Mouse (Mus musculus) forebrain, embryonic 11.5 days (tissue): ENCODE measurements at regions not wholly inside any gene's neighbourhood (a gene's known extent, or its start where the extent isn't known, plus 50 kb on each side); places are given as distances from the start of the nearest gene placed in this dataset.

ENCODE experiments used
- ATAC-seq: fragments of 200-750 bp; cut with Nextera tagmentation; replicated peaks from 2 replicates; pipeline ENCODE4 v1.8.0; 2017; ENCODE audit warnings: moderate TSS enrichment; ENCODE audit not compliant: low FRiP score
- DNase-seq: peaks from one replicate; pipeline ENCODE4 v3.0.0-alpha.2; 2017; ENCODE audit warnings: low spot score
- H3K27ac ChIP-seq: fragments of 300-500 bp; sonication (generic); 2 replicates; pipeline ENCODE4 v1.5.1; 2014; ENCODE audit warnings: low read depth, low read length
- H3K27me3 ChIP-seq: fragments of 300-500 bp; sonication (generic); 2 replicates; pipeline ENCODE4 v1.6.1; 2014; ENCODE audit warnings: mild to moderate bottlenecking, low read length, mixed read lengths; ENCODE audit not compliant: control insufficient read depth, insufficient read depth
- H3K36me3 ChIP-seq: fragments of 300-500 bp; sonication (generic); 2 replicates; pipeline ENCODE4 v1.6.1; 2014; ENCODE audit warnings: mild to moderate bottlenecking, low read length, moderate library complexity, mixed read lengths; ENCODE audit not compliant: control insufficient read depth, insufficient read depth
- H3K4me1 ChIP-seq: fragments of 300-500 bp; sonication (generic); replicated peaks from 2 replicates; pipeline ENCODE4 v1.6.1; 2014; ENCODE audit warnings: low read length, mixed read lengths; ENCODE audit not compliant: control insufficient read depth, insufficient read depth
- H3K4me2 ChIP-seq: fragments of 300-500 bp; sonication (generic); 2 replicates; pipeline ENCODE4 v1.6.1; 2014; ENCODE audit warnings: low read depth, mild to moderate bottlenecking, low read length, moderate library complexity, mixed read lengths; ENCODE audit not compliant: severe bottlenecking
- H3K4me3 ChIP-seq: fragments of 300-500 bp; sonication (generic); 2 replicates; pipeline ENCODE4 v1.5.1; 2014; ENCODE audit warnings: low read depth, low read length
- H3K9ac ChIP-seq: fragments of 300-500 bp; sonication (generic); 2 replicates; pipeline ENCODE4 v1.6.1; 2014; ENCODE audit warnings: low read length
- H3K9me3 ChIP-seq: fragments of 300-500 bp; sonication (generic); 2 replicates; pipeline ENCODE4 v1.6.1; 2016; ENCODE audit warnings: low read length, mixed read lengths; ENCODE audit not compliant: control insufficient read depth
- WGBS: fragments of 180-500 bp; shearing (Covaris S2); extraction: QIAGEN DNeasy Blood & Tissue Kit; methylation state at CpG from one replicate; pipeline ENCODE4 v1.1.7; 2014; 5-methylcytosine and 5-hydroxymethylcytosine counted together

DNA sequence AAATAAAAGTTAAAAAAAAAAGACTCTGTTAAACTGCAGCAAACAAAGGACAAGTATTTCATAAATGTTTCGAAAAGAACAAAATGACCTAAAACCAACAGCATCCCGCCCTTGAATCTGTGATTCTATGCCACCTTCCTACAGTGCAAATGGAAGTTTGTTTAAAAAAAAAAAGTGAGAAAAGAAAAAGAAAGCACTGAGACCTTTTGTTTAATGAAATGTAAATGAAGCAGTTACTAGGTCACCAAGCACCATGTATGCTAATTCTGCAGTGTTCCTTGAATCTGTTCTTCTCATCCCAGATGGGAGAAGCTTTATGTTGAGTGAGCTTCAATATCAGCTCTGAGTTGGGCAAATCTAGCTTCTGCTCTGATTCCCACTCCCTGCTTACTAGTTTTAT, 64.8 kb downstream of the Dnajb9 start:
- H3K4me2 ChIP-seq, result no peak overlapping the region
- no peak overlapping the region for H3K4me3 ChIP-seq
- ATAC-seq (no peak), DNase-seq (no peak)
- no peaks in the 10 kb centered on the region for H3K4me1 ChIP-seq
- no peaks in the 10 kb centered on the region for H3K36me3 ChIP-seq
- no peak overlapping the region for H3K27ac ChIP-seq
- H3K27me3 ChIP-seq, result no peaks in the 10 kb centered on the region
- H3K9ac ChIP-seq, result no peak overlapping the region
- WGBS, result 96% methylated on average over 2 of the region's 2 CpGs
- H3K9me3 ChIP-seq, result no peaks in the 10 kb centered on the region

DNA sequence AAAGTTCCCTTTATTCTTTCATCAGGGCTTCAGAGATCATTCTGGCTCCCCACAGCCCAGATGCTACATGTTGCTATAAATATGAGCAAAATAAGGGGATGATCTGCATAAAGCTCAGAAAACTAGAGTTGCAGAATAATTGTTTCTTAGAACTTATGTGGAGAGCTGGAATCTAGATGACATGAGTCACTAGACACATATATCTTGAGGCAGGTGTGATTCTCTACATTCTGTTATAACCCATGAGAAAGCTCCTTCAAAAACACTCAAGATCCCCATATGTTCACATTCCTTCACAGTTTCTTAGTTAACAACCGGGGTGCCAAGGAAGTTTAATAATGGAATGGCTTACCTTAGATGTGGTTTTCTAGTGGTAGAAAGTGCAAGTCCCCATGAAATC, 71.1 kb downstream of the Dnajb9 start:
- Histone ChIP-seq H3K27ac (no peak overlapping the region), H3K4me1 (no peaks in the 10 kb centered on the region), H3K9ac (no peak overlapping the region), H3K9me3 (no peaks in the 10 kb centered on the region), H3K36me3 (no peaks in the 10 kb centered on the region), H3K27me3 (no peaks in the 10 kb centered on the region), H3K4me3 (no peak overlapping the region), H3K4me2 (no peak overlapping the region)
- ATAC-seq, result no peak
- DNase-seq, result no peak
- WGBS, result 89% methylated on average over 1 of the region's 1 CpGs

DNA sequence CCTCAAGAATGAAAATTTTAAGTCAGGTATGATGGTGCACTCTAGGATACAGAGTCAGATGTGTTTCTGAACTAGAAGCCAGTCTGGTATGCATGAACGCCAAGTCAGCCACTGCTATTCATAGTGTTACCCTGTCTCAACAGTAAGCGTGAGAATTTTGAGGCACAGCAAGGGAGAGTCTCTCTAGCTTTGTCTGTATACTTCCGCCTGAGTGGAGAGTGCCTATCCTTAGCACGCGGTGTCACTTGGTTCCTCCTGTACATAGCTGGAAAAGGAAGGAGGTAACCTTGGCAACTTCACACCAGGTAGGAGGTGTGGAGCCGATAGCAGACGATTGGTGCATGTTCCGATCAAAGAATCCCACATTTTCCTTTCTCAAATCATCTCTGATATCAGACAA, 81.3 kb downstream of the Dnajb9 start:
- no peak for DNase-seq
- Histone ChIP-seq H3K27ac (no peak overlapping the region), H3K9ac (no peak overlapping the region), H3K9me3 (no peaks in the 10 kb centered on the region), H3K27me3 (no peaks in the 10 kb centered on the region), H3K4me2 (no peak overlapping the region), H3K36me3 (no peaks in the 10 kb centered on the region), H3K4me1 (no peaks in the 10 kb centered on the region), H3K4me3 (no peak overlapping the region)
- 89% methylated on average over 8 of the region's 8 CpGs for WGBS
- ATAC-seq, result peak; percentile 39; the same call in 1 of the 2 replicates

DNA sequence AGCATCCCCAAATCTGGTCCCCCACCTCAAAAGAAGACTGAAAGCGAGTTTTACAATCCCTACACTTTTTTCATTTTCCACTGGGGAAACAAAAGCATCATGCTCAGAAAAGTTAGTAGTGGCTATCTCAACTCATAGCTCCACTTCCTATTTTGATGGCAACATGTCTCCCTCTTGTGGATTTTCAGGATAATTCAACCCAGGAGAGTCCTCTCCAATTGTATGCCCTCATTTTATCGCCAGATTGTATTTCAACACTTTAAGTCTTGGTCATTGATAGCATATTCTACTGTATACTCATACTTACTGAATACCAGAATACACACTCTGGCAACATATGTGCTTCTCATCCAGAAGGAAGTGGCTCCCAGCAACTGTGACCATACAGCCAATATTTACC, 105.0 kb downstream of the Dnajb9 start:
- DNase-seq, result no peak
- ATAC-seq, result no peak

DNA sequence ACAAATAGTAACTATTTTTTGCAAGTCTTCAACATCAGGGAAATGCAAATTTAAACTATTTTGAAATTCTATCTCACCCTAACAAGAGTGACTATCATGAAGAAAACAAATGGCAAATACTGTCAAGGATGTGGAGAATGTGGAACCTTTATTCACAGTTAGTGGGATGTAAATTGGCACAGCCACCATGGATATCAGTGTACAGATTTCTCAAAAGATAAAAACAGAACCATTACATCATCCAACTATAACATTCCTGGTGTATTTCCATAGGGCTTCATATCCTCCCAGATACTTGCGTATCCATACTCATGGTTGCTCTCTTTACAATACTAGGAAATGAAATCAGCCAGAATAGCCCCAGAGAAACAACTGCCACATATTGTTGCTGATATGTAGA, 110.9 kb downstream of the Dnajb9 start:
- no peak for DNase-seq
- H3K27ac ChIP-seq, result no peak overlapping the region
- no peaks in the 10 kb centered on the region for H3K4me1 ChIP-seq
- no peaks in the 10 kb centered on the region for H3K27me3 ChIP-seq
- no peaks in the 10 kb centered on the region for H3K36me3 ChIP-seq
- no peak overlapping the region for H3K4me2 ChIP-seq
- ATAC-seq, result no peak
- 100% methylated on average over 1 of the region's 1 CpGs for WGBS
- no peak overlapping the region for H3K9ac ChIP-seq
- no peak overlapping the region for H3K4me3 ChIP-seq
- no peaks in the 10 kb centered on the region for H3K9me3 ChIP-seq

More for the DNA sequence above, 105.0 kb downstream of the Dnajb9 start:
- 41% methylated on average over 2 of the region's 2 CpGs for WGBS
- no peaks in the 10 kb centered on the region for H3K9me3 ChIP-seq
- H3K27me3 ChIP-seq, result no peaks in the 10 kb centered on the region
- H3K27ac ChIP-seq, result no peak overlapping the region
- H3K4me2 ChIP-seq, result no peak overlapping the region
- no peaks in the 10 kb centered on the region for H3K36me3 ChIP-seq
- H3K4me3 ChIP-seq, result no peak overlapping the region
- H3K4me1 ChIP-seq, result no peaks in the 10 kb centered on the region
- H3K9ac ChIP-seq, result no peak overlapping the region

DNA sequence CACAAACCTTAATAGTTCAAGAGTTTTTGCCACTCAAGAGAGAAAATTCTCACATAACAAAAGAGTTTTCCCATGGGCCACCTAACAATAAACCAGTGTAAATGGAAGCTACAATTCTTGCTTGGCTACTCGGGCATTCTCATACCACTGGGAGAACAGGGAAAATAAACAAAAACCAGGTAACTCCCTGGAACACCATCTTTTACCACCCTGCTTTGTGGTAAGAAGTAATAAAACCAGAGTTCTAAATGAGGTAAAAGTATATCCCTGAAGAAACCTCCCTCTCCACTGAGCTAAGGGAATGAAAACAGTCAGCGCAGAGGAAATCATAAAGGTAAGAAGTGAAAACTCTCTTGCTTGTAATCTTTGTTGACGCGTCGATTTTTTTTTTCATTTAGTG, 138.4 kb downstream of the Dnajb9 start:
- Histone ChIP-seq H3K27ac (no peak overlapping the region), H3K9me3 (no peaks in the 10 kb centered on the region), H3K27me3 (no peaks in the 10 kb centered on the region), H3K4me3 (no peak overlapping the region), H3K4me2 (no peak overlapping the region), H3K4me1 (no peaks in the 10 kb centered on the region), H3K9ac (no peak overlapping the region), H3K36me3 (no peaks in the 10 kb centered on the region)
- ATAC-seq, result no peak
- WGBS, result 92% methylated on average over 5 of the region's 5 CpGs
- DNase-seq, result no peak

DNA sequence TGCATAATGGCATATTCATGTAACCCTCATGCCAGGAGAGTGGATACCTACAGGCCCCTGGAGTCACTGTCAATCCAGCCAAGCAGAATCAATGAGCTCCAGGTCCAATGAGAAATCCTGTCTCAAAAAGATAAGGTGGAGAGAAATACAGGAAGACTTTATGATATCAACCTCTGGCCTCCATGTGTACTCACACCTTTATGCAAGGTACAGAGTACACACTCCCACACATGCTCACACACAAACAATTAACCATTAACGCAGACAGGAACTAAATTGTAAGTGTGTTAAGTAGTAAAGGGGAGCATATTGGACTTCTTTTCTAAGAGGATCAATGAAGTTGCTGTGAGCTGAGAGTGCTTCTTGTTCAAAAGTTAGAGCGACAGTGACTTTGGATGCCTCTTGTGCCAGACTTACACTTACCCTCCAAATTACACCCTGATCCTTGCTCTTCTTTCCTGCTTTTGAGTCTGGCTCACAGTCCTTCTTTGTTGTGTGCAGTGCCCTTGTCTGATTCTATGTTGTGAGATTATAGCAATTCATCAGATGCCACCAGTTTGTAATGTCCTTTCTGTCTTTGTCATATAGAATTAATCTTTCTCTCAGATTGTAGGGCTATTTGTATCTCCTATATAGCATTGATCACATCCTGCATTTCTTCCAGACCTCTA, 153.5 kb downstream of the Dnajb9 start:
- Histone ChIP-seq H3K4me1 (no peaks in the 10 kb centered on the region), H3K27ac (no peak overlapping the region), H3K9me3 (no peaks in the 10 kb centered on the region), H3K27me3 (no peaks in the 10 kb centered on the region), H3K4me3 (no peak overlapping the region), H3K9ac (no peak overlapping the region), H3K36me3 (no peaks in the 10 kb centered on the region), H3K4me2 (no peak overlapping the region)
- no peak for DNase-seq
- 90% methylated on average over 2 of the region's 2 CpGs for WGBS
- no peak for ATAC-seq

DNA sequence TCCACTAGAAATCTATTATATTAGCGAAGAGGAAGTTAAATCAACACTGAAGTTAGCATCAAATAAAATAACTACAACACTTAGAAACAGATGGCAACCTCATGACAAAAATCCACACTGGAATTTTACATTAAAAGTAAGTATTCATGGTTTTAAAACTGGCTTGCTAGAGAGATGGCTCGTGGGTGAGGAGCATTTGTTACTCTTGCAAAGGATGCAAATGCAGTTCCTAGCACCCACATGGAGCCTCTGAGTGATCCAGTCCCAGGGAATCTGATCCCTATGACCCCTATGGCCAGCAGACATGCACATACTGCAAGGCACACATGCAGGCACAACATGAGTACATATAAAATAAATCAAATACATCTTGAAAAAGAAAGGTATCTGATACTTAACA, 164.3 kb downstream of the Dnajb9 start:
- H3K27me3 ChIP-seq, result no peaks in the 10 kb centered on the region
- H3K4me2 ChIP-seq, result no peak overlapping the region
- no peak overlapping the region for H3K4me3 ChIP-seq
- no peak for DNase-seq
- no peaks in the 10 kb centered on the region for H3K4me1 ChIP-seq
- ATAC-seq, result no peak
- H3K9me3 ChIP-seq, result no peaks in the 10 kb centered on the region
- no peak overlapping the region for H3K9ac ChIP-seq
- no peak overlapping the region for H3K27ac ChIP-seq
- no peaks in the 10 kb centered on the region for H3K36me3 ChIP-seq
- WGBS, result 83% methylated on average over 2 of the region's 2 CpGs

DNA sequence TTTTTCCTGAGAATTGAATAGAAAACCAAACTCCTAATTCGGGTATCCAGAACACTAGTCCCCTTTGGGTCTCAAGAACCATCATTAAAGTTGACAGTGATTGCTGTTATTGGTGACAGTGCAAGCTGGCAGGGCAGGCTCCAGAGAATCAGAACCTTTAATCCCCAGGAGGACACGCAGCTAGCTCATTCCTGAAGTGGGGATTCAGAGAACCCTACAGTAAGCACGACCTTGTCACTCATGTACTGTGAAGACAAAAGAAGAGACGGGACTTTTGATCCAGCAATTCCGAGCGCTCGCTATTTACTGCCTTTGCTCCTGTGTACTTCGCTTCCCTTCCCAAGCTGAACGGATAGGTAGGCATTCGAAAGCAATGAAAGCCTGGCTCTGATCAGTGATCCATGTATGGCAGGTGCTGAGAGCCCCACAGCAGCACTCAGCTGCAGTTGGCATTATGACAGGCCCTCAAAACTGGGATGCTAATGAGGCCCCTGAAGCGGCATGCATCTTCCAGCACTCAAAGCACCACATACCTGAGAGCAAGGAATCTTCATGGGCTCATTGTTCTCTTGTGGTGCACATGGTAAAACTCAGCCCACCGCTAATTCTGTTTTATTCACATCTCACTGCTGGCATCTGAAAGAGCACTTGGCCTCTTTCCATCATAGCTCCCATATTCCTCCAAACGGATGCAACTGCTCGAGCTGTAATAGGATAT, 165.6 kb downstream of the Dnajb9 start:
- no peak overlapping the region for H3K27ac ChIP-seq
- no peaks in the 10 kb centered on the region for H3K4me1 ChIP-seq
- no peak overlapping the region for H3K4me3 ChIP-seq
- ATAC-seq (no peak), DNase-seq (no peak)
- H3K9ac ChIP-seq, result no peak overlapping the region
- no peaks in the 10 kb centered on the region for H3K9me3 ChIP-seq
- H3K4me2 ChIP-seq, result no peak overlapping the region
- 80% methylated on average over 14 of the region's 14 CpGs for WGBS
- H3K36me3 ChIP-seq, result no peaks in the 10 kb centered on the region
- no peaks in the 10 kb centered on the region for H3K27me3 ChIP-seq
